Mouse (Mus musculus) limb, embryonic 14.5 days (tissue): ENCODE results near the gene Scyl1. TPM values are rescaled to one million over a fixed set of nuclear protein-coding genes. Genes with fewer than 3 reads are reported as not detected.

Experiments
- ATAC-seq: fragments of 200-750 bp; cut with Nextera tagmentation; 2 replicates; pipeline ENCODE4 v1.8.0; 2017; ENCODE audit warnings: low read depth, moderate number of reproducible peaks, moderate TSS enrichment; ENCODE audit not compliant: low FRiP score
- DNase-seq: peaks from one replicate; pipeline ENCODE4 v3.0.0-alpha.2; 2015; ENCODE audit warnings: low spot score
- H3K27ac ChIP-seq: fragments of 300-500 bp; sonication (generic); replicated peaks from 2 replicates; pipeline ENCODE4 v1.5.1; 2014; ENCODE audit warnings: low read depth, mild to moderate bottlenecking, low read length, moderate library complexity, mixed read lengths
- H3K27me3 ChIP-seq: fragments of 300-500 bp; sonication (generic); 2 replicates; pipeline ENCODE4 v1.6.1; 2014; ENCODE audit warnings: low read length, mixed read lengths; ENCODE audit not compliant: control insufficient read depth, insufficient read depth
- H3K36me3 ChIP-seq: fragments of 300-500 bp; sonication (generic); 2 replicates; pipeline ENCODE4 v1.6.1; 2014; ENCODE audit warnings: mild to moderate bottlenecking, low read length, moderate library complexity, mixed read lengths; ENCODE audit not compliant: control insufficient read depth, insufficient read depth
- H3K4me1 ChIP-seq: fragments of 300-500 bp; sonication (generic); 2 replicates; pipeline ENCODE4 v1.6.1; 2014; ENCODE audit warnings: antibody characterized with exemption, low read length, mixed read lengths; ENCODE audit not compliant: control insufficient read depth, insufficient read depth
- H3K4me2 ChIP-seq: fragments of 300-500 bp; sonication (generic); replicated peaks from 2 replicates; pipeline ENCODE4 v1.6.1; 2014; ENCODE audit warnings: low read depth, mild to moderate bottlenecking, low read length, moderate library complexity; ENCODE audit not compliant: severe bottlenecking
- H3K4me3 ChIP-seq: fragments of 300-500 bp; sonication (generic); replicated peaks from 2 replicates; pipeline ENCODE4 v1.5.1; 2014; ENCODE audit warnings: low read length
- H3K9ac ChIP-seq: fragments of 300-500 bp; sonication (generic); 2 replicates; pipeline ENCODE4 v1.6.1; 2014; ENCODE audit warnings: mild to moderate bottlenecking, low read depth, low read length, moderate library complexity; ENCODE audit not compliant: severe bottlenecking
- H3K9me3 ChIP-seq: fragments of 300-500 bp; sonication (generic); 2 replicates; pipeline ENCODE4 v1.6.1; 2016; ENCODE audit warnings: low read length; ENCODE audit not compliant: control insufficient read depth
- POLR2A ChIP-seq: fragments of 200-500 bp; IDR thresholded peaks from 2 replicates; pipeline ENCODE4 v1.8.0; 2012; ENCODE audit warnings: inconsistent platforms, mild to moderate bottlenecking, moderate library complexity, borderline replicate concordance; ENCODE audit not compliant: insufficient read depth, insufficient read length; ENCODE audit errors: extremely low read depth
- WGBS: fragments of 180-500 bp; shearing (Covaris S2); extraction: QIAGEN DNeasy Blood & Tissue Kit; methylation state at CpG from one replicate; pipeline ENCODE4 v1.1.7; 2014; 5-methylcytosine and 5-hydroxymethylcytosine counted together
- polyA plus RNA-seq, 2 experiments: library from polyadenylated mRNA; depleted of rRNA in 1 of 2; stranded (reverse) in 1 of 2; unstranded in 1 of 2; fragments of >200 nt; fragmentation: Nextera tagmentation in 1 of 2; extraction: Ambion mirVana in 1 of 2; gene quantifications; 2 replicates each; pipeline versions ENCODE4 v1.2.1 to v1.2.3; 2012 to 2014

Scyl1 gene
- polyA plus RNA-seq (2012; rRNA removed) (152 and 186 TPM in 2 replicates), polyA plus RNA-seq (2014; fragmentation: Nextera tagmentation; extraction: Ambion mirVana) (78.4 and 81.1 TPM in 2 replicates)

DNA sequence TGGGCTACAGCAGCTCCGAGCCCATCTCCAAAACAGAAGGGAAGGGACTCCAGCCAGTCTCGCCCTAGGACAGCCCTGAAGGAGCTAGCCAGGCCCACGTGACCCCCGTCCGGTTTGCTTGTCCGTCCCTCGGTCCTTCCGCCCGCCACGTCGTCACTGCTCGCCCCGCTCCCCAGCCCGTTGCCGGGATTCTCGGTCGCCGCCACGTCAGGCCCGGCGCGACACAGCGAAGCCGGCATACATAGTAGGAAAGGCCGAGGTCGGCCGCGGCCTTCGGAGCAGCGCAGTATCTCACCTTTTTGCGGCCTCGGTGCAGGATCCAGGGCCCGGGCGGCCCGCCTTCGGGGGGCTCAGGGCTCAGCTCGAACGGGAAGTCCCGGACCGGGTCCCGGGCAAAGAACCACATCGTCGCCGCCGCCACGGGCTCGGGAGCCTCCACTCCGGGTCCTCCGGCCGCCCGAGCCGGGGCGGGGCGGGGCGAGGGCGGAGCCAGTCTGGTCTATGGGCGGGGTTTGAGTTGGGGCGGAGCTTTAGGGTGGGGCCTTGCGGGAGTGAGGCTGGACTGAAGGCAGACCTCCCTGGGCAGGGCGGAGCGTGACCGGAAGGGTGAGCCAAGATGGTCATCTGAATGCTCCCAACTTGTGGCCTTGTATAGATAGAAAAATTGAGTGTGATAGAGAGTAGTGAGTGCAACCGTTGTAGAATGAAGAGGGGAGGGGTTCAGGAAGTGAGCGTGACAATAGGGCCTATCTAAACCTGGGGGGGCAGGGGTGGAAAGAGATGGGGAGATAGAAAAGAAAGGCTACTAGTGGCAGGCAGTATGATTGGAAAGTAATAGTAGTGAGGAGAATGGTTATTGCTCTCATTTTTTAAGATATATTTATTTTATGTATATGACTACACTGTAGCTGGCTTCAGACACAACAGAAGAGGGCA, at the start of gene Scyl1:
Scyl1 (minus strand) TSS at position 495 of the 936 bp plus-strand sequence.
- H3K4me2 ChIP-seq = peak within 1 kb of the TSS; percentile 64
- peak within 1 kb of the TSS; percentile 76 for H3K4me3 ChIP-seq
- 0 out of 2 replicates have a peak, but pooled peaks have one; percentile 64 for TF ChIP-seq POLR2A
- peaks cover 39% of the 10 kb centered on the region for H3K36me3 ChIP-seq
- peaks cover 3% of the 10 kb centered on the region; the same call in 1 of the 2 replicates for H3K27me3 ChIP-seq
- H3K9ac ChIP-seq = peak within 1 kb of the TSS; percentile 87
- DNase-seq (peak; percentile 81), ATAC-seq (peak; percentile 98)
- H3K27ac ChIP-seq = peak within 1 kb of the TSS; percentile 77
- peaks cover 9% of the 10 kb centered on the region for H3K4me1 ChIP-seq
- no peaks in the 10 kb centered on the region for H3K9me3 ChIP-seq
- under 1% methylated on average over 59 of the region's 64 CpGs for WGBS

DNA sequence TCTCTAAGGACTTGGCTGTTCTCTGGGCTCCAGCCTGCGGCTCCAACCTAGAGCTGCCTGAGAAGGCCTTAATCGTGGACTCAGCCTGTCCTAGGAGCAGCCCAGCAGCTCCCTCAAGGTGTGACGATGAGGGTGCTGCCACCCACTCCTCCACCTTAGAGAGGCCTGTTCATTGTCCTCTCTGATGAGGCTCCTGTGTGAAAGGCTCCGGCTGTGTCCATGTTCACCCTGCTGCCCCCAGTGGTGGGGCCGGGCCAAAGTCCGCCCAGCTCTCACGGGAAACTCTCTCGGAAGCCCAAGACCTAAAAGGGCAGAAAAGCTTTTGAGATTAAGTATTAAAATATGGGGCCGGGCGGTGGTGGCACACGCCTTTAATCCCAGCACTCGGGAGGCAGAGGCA, 48.3 kb upstream of the Scyl1 start:
- no peaks in the 10 kb centered on the region for H3K9me3 ChIP-seq
- H3K27ac ChIP-seq = no peak overlapping the region
- no peak overlapping the region for H3K4me2 ChIP-seq
- no peak for TF ChIP-seq POLR2A
- DNase-seq (no peak), ATAC-seq (no peak)
- peaks cover 35% of the 10 kb centered on the region for H3K4me1 ChIP-seq
- no peaks in the 10 kb centered on the region for H3K27me3 ChIP-seq
- H3K4me3 ChIP-seq = no peak overlapping the region
- 58% methylated on average over 12 of the region's 12 CpGs for WGBS
- no peaks in the 10 kb centered on the region for H3K36me3 ChIP-seq
- H3K9ac ChIP-seq = no peak overlapping the region

DNA sequence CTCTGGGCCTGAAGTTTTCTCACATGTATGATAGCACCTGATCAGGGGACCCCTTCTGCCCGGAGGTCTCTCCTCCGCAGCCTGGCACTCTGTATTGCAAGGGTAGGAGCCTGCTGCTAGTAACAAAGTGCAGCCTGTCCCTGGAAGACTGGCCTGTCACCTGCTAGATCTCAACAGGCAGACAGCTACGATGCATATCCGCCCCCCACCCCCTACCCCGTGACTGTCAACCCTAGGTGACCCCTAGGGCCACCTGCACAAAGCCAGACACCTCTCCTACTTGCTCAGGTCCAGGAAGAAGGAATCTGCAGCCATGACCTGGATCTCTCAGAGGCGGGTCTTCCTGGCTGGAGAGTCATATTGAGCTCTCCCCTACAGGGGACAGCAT, 47.4 kb upstream of the Scyl1 start:
- WGBS = 76% methylated on average over 6 of the region's 6 CpGs

DNA sequence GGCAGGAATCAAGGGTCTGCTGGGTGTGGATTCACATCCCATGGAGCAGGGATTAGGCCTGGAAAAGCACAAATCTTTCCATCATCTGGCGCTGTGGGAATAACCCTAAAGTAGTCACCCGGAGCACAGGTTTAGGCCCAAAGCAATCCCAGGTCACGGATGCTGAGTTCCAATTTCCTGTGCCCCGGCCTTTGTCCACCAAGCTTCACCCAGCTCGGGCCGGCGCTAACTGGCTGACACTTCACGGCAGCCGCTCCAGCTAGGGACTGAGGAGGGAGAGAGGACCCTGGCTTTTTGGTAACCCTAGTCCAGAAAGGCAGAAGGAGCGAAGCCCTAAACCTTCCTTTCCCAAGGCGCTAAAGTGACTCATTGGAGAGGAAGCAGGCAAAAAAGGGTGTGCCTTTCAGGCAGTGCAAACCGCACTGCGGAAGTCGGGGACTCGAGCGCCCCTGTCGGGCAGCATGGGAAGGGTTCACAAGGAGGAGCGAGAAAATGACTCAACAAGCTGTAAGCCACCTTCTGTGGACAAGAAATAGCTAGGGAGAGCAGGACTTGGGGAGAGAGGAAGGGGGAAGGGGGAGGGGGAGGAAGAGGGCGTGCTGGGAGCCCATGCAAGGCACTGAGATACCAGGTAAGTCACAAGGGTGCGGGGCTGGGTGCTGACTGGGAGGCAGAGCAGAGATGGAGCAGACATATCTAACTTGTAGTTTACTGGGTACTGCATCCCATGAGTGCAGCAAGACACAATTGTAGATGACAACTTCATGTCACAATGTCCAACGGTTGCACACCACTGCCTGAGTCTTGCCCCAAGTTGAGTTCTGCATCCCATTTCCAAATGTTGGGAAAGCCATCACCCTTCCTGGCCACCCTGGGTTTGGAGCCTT, 46.7 kb upstream of the Scyl1 start:
- peak overlapping the region; percentile 44 for H3K4me2 ChIP-seq
- peak; percentile 74 for DNase-seq
- no peak overlapping the region for H3K9ac ChIP-seq
- 16% methylated on average over 21 of the region's 21 CpGs for WGBS
- no peaks in the 10 kb centered on the region for H3K27me3 ChIP-seq
- peaks cover 25% of the 10 kb centered on the region for H3K4me1 ChIP-seq
- 0 out of 2 replicates have a peak, but pooled peaks have one; percentile 30 for TF ChIP-seq POLR2A
- H3K4me3 ChIP-seq = peak overlapping the region; percentile 20
- no peaks in the 10 kb centered on the region for H3K36me3 ChIP-seq
- ATAC-seq = peak; percentile 79
- no peaks in the 10 kb centered on the region for H3K9me3 ChIP-seq
- peak overlapping the region; percentile 65 for H3K27ac ChIP-seq

More for the DNA sequence above, 47.4 kb upstream of the Scyl1 start:
- H3K27me3 ChIP-seq = no peaks in the 10 kb centered on the region
- no peak overlapping the region for H3K9ac ChIP-seq
- no peak for ATAC-seq
- TF ChIP-seq POLR2A = no peak
- H3K9me3 ChIP-seq = no peaks in the 10 kb centered on the region
- no peak overlapping the region for H3K4me2 ChIP-seq
- H3K27ac ChIP-seq = no peak overlapping the region
- H3K36me3 ChIP-seq = no peaks in the 10 kb centered on the region
- H3K4me1 ChIP-seq = peaks cover 26% of the 10 kb centered on the region
- H3K4me3 ChIP-seq = no peak overlapping the region
- DNase-seq = no peak

DNA sequence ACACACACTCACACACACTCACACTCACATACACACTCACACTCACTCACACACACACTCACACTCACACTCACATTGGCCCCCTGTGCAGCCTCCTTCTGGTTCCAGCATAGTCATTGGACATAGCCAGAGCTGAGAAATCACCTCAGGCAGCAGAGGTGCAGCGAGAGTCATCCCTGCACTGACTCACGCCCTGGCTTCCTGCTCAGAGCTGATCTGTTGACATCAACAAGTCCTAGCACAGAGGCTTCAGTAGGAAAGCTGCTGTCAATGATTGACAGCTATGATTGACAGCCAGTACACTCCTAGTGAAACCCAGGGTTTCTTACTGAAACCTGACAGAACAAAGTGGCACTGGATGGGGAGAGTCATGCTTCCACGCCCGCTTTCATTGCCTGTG, 44.7 kb upstream of the Scyl1 start:
- ATAC-seq (no peak), DNase-seq (no peak)
- Histone ChIP-seq H3K9ac (no peak overlapping the region), H3K36me3 (no peaks in the 10 kb centered on the region), H3K27me3 (no peaks in the 10 kb centered on the region), H3K9me3 (no peaks in the 10 kb centered on the region), H3K4me3 (no peak overlapping the region), H3K4me1 (peaks cover 35% of the 10 kb centered on the region), H3K4me2 (no peak overlapping the region), H3K27ac (no peak overlapping the region)
- WGBS = 77% methylated on average over 4 of the region's 4 CpGs
- no peak for TF ChIP-seq POLR2A
